Mouse (Mus musculus): ENCODE measurements around the gene Vmn1r184.
"Not testable (repeated sequence)": the region's sequence is repeated elsewhere in the genome, so short reads cannot be mapped to it uniquely, and the experiment has no call there.

Gene Vmn1r184

DNA sequence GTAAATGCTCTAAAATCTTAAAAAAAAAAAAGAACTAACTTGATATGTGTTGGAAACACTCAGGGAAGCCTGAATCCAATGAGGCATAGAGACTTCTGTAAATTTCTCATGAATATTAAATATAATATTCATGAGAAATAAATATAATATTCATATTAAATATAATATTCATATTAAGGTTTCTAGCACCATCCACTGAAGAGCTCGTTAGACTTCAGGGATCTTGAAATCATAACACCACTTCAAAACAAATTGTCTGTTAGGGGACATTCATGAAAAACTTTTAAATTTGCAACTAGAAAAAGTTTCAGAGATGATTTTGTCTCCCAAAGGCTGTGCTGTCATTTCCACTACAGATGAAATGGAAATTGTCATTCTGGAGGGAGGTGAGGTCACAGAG, at the start of gene Vmn1r184:
Gene Vmn1r184, plus strand, starts transcription at position 301 of the 400 bp plus-strand sequence.
- DNase-seq (ENCODE audit: low read depth, low spot score), result not testable (repeated sequence)

DNA sequence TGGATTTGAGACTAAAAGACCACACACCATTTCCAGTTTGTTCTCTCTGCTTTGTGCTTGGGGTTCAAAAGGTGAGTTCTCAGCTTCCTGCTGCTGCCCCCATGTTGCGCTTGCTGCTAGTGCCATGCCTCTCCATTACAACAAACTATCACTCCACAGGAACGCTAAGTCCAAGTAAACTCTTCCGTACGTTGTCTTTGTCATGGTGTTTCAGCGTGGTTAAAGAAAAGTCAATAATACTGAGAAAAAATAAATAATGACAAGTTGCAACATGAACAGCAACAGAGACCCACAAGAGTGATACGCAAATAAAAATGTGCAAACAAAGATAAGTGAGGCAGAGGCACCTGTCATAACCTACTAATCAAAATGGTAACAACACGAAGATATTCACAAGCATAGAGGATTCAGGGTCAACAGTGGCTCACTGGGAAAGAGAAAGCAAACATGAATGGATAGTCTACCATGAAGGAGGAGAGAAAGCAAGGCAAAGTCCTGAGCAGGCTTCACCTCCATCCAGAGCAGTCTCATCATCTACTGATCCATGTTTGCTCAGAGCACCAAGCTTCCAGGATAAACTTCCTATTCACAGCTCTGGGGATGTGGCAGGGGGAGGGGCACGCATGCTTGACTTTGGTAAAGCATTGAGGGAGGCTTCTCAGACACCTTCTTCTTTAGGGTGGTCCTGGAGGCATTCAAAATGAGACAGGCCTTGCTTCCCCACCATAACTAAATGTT, 43.5 kb downstream of the Vmn1r184 start:
- not testable (repeated sequence) for DNase-seq (ENCODE audit: low read depth, low spot score)

DNA sequence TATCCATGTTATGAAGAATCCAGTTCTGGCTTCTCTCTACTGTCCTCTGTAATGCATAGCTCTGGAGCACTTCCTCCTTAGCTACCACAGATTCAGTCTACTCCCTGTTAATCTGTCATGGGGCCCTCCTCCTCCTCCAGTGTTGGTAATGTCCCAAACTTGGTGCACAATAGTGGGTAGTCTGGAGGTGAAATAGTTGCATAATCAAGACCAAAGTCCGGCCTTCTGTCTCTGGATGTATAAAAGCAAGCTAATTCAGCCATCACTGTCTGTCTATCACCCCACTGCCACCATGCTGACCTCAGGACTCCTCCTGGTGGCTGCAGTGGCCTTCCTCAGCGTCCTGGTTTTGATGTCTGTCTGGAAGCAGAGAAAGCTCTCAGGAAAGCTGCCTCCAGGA, 46.8 kb downstream of the Vmn1r184 start, which contains the start of gene Cyp2a4:
Gene Cyp2a4, plus strand, starts transcription at position 244 of the 400 bp plus-strand sequence.
- DNase-seq (ENCODE audit: low read depth, low spot score), result not testable (repeated sequence)

DNA sequence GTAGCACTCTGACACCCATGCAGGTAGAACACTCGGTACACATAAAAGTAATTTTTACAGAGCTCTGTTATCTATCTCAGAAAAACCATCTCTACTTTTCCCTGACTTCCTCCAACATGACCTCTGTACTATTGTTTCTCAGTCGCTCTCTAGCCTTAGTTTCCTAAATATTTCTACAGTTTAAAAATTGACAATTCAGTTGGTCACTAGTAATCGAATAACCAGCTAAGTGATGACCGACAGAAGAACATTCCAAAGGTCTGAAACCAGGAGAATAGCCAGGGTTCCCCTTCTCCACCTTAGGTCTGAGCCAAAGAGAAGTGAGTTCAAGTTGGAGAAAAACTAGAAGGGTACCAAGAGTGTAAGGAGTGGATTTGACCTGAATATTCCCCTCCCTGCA, 51.7 kb downstream of the Vmn1r184 start:
- DNase-seq (ENCODE audit: low read depth, low spot score), result not testable (repeated sequence)

GRCm38 (mm10) chr7:26315194-26315593, 55.1 kb downstream of the Vmn1r184 start:
- DNase-seq (ENCODE audit: low read depth, low spot score), result not testable (repeated sequence)

- not testable (repeated sequence) for DNase-seq (ENCODE audit: low read depth, low spot score)
Observed at GRCm38 (mm10) chr7:26315809-26316208, 55.7 kb downstream of the Vmn1r184 start.

Measured in skeletal muscle tissue, adult 2 months (tissue).